Mouse (Mus musculus) cerebellum, postnatal 14 days (tissue): ENCODE measurements around the gene Prkcb.

ENCODE experiments used
- DNase-seq, 2 experiments: peaks; one replicate each; pipeline ENCODE4 v3.0.0; 2021; ENCODE audit warnings: mixed read lengths in 2 of 2

The Prkcb gene

GRCm38 (mm10) chr7:122556575-122557140 is 268.1 kb downstream of the Prkcb start:
- no peak for DNase-seq

GRCm38 (mm10) chr7:122558085-122558811 is 269.7 kb downstream of the Prkcb start:
- DNase-seq = no peak

- no peak for DNase-seq
Observed at GRCm38 (mm10) chr7:122558912-122559311, 270.4 kb downstream of the Prkcb start.

- no peak for DNase-seq
Observed at GRCm38 (mm10) chr7:122562586-122562985, 274.0 kb downstream of the Prkcb start.

- DNase-seq = no peak
Observed at GRCm38 (mm10) chr7:122565371-122565770, 276.8 kb downstream of the Prkcb start.

GRCm38 (mm10) chr7:122566011-122566410 is 277.5 kb downstream of the Prkcb start:
- no peak for DNase-seq

- DNase-seq = no peak
Observed at GRCm38 (mm10) chr7:122568787-122569186, 280.2 kb downstream of the Prkcb start.

GRCm38 (mm10) chr7:122570407-122570806 is 281.9 kb downstream of the Prkcb start:
- no peak for DNase-seq

GRCm38 (mm10) chr7:122573101-122573635 is 284.6 kb downstream of the Prkcb start:
- DNase-seq = no peak

- DNase-seq = no peak
Observed at GRCm38 (mm10) chr7:122574418-122574817, 285.9 kb downstream of the Prkcb start.

GRCm38 (mm10) chr7:122575056-122575455 is 286.5 kb downstream of the Prkcb start:
- DNase-seq = no peak

- no peak for DNase-seq
Observed at GRCm38 (mm10) chr7:122575506-122575905, 287.0 kb downstream of the Prkcb start.

GRCm38 (mm10) chr7:122577571-122577970 is 289.0 kb downstream of the Prkcb start:
- DNase-seq = no peak

GRCm38 (mm10) chr7:122579461-122580157 is 291.1 kb downstream of the Prkcb start:
- peak; percentile 66 to 73 for DNase-seq

- no peak for DNase-seq
Observed at GRCm38 (mm10) chr7:122580158-122580475, 291.6 kb downstream of the Prkcb start.

- no peak for DNase-seq
Observed at GRCm38 (mm10) chr7:122584421-122585151, 296.0 kb downstream of the Prkcb start.

GRCm38 (mm10) chr7:122595897-122596296 is 307.3 kb downstream of the Prkcb start:
- peak; percentile 36 to 38 for DNase-seq

GRCm38 (mm10) chr7:122596596-122597170 is 308.1 kb downstream of the Prkcb start:
- no peak for DNase-seq

- no peak for DNase-seq
Observed at GRCm38 (mm10) chr7:122597313-122597712, 308.8 kb downstream of the Prkcb start.

- DNase-seq = no peak
Observed at GRCm38 (mm10) chr7:122600856-122601255, 312.3 kb downstream of the Prkcb start.

- no peak for DNase-seq
Observed at GRCm38 (mm10) chr7:122605066-122605465, 316.5 kb downstream of the Prkcb start.

GRCm38 (mm10) chr7:122609420-122609819 is 320.9 kb downstream of the Prkcb start:
- no peak for DNase-seq

- DNase-seq = no peak
Observed at GRCm38 (mm10) chr7:122610161-122610560, 321.6 kb downstream of the Prkcb start.
